Mouse (Mus musculus) heart, adult 2 months (tissue): ENCODE data around the gene Aldh3a2. TPM values are rescaled to one million over a fixed set of nuclear protein-coding genes. Genes with fewer than 3 reads are reported as not detected.

Experiments used
- DNase-seq, 2 experiments: peaks; one replicate each; pipeline ENCODE4 v3.0.0; 2021
- H3K27ac ChIP-seq: fragments of 200-600 bp; 2 replicates; pipeline ENCODE4 v1.8.1; 2022
- H3K27me3 ChIP-seq: fragments of 200-500 bp; 2 replicates; pipeline ENCODE4 v1.6.1; 2012; ENCODE audit warnings: mild to moderate bottlenecking, low read length, inconsistent platforms, mixed read lengths; ENCODE audit not compliant: control insufficient read depth, insufficient read depth
- H3K36me3 ChIP-seq: fragments of 200-500 bp; 2 replicates; pipeline ENCODE4 v1.6.1; 2012; ENCODE audit warnings: low read length, inconsistent platforms; ENCODE audit not compliant: control insufficient read depth, insufficient read depth
- H3K4me1 ChIP-seq: fragments of 200-500 bp; 2 replicates; pipeline ENCODE4 v1.6.1; 2011; ENCODE audit warnings: low read length; ENCODE audit not compliant: control insufficient read depth, insufficient read depth
- H3K4me3 ChIP-seq: fragments of 200-600 bp; 2 replicates; pipeline ENCODE4 v1.8.1; 2022
- H3K79me2 ChIP-seq: fragments of 200-500 bp; replicated peaks from 2 replicates; pipeline ENCODE4 v1.6.1; 2012; ENCODE audit warnings: mild to moderate bottlenecking, inconsistent platforms, low read length, moderate library complexity, mixed read lengths; ENCODE audit not compliant: control insufficient read depth, insufficient read depth
- H3K9ac ChIP-seq: fragments of 200-500 bp; 2 replicates; pipeline ENCODE4 v1.6.1; 2012; ENCODE audit warnings: low read depth, mild to moderate bottlenecking, control low read depth, inconsistent platforms, low read length, mixed read lengths
- CTCF ChIP-seq: fragments of 200-600 bp; IDR thresholded peaks from 2 replicates; pipeline ENCODE4 v1.8.1; 2022; ENCODE audit warnings: antibody characterized with exemption, mild to moderate bottlenecking, moderate library complexity
- EP300 ChIP-seq: fragments of 200-500 bp; IDR thresholded peaks from 2 replicates; pipeline ENCODE4 v1.6.1; 2011; ENCODE audit warnings: low read depth, low read length, control low read depth; ENCODE audit not compliant: insufficient read depth
- POLR2A ChIP-seq: fragments of 200-500 bp; IDR thresholded peaks from 2 replicates; pipeline ENCODE4 v1.6.1; 2011; ENCODE audit warnings: mild to moderate bottlenecking, low read depth, low read length, control low read depth; ENCODE audit not compliant: insufficient read depth
- WGBS: fragments of 180-500 bp; shearing (Covaris S2); methylation state at CpG from one replicate; pipeline ENCODE4 v1.1.7; 2018; 5-methylcytosine and 5-hydroxymethylcytosine counted together
- intact Hi-C: fragments of 180-260 bp; cut with DNase I; formaldehyde crosslinking; loops from one replicate; pipeline ENCODE4 v1.15.1; 2025
- polyA plus RNA-seq: library from polyadenylated mRNA; depleted of rRNA; stranded (reverse); fragments of >200 nt; gene quantifications from 2 replicates; pipeline ENCODE4 v1.2.3, GENCODE M21; 2012
- total RNA-seq, 2 experiments: library from RNA; stranded (reverse); gene quantifications; 2 replicates each; pipeline ENCODE4 v1.2.3; 2021

Aldh3a2 gene
- total and polyA plus RNA-seq, 3 experiments: 26.2 to 36.4 (median 33.8) TPM

DNA sequence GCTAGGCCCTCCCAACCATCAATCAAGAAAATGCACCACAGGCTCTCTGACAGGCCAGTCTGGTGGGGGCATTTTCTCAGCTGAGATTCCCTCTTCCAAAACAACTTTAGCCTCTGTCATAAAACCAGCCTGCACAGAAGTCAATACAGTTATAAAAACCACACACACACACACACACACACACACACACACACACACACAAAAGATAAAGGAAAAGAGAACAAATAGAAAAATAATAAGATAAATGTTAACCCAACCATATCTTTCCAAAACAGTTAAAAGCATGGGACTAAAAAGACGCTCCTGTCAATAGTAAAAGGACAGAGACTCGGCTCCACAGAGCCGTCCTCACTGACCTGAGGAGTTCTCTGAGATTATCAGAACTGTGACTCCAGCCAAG lies 9.2 kb upstream of the Aldh3a2 start:
- Histone ChIP-seq H3K27me3 (no peaks in the 10 kb centered on the region), H3K4me1 (no peaks in the 10 kb centered on the region), H3K9ac (no peak overlapping the region), H3K79me2 (no peaks in the 10 kb centered on the region), H3K27ac (no peak overlapping the region), H3K4me3 (no peak overlapping the region), H3K36me3 (no peaks in the 10 kb centered on the region)
- 58% methylated on average over 3 of the region's 3 CpGs for WGBS
- intact Hi-C loops: no loop called here
- DNase-seq: peak in 1 of 2 experiments; percentile 1
- TF ChIP-seq CTCF (no peak), EP300 (no peak), POLR2A (no peak)

- no peaks in the 10 kb centered on the region for H3K36me3 ChIP-seq
- no peak for DNase-seq
- intact Hi-C loops: no loop called here
- no peak overlapping the region for H3K9ac ChIP-seq
- no peak overlapping the region for H3K4me3 ChIP-seq
- H3K79me2 ChIP-seq: no peaks in the 10 kb centered on the region
- no peak overlapping the region for H3K27ac ChIP-seq
- WGBS: 71% methylated on average over 8 of the region's 8 CpGs
- TF ChIP-seq EP300 (no peak), CTCF (no peak), POLR2A (no peak)
- no peaks in the 10 kb centered on the region for H3K27me3 ChIP-seq
- no peaks in the 10 kb centered on the region for H3K4me1 ChIP-seq
Observed at GRCm38 (mm10) chr11:61275106-61275505, 7.8 kb upstream of the Aldh3a2 start.

DNA sequence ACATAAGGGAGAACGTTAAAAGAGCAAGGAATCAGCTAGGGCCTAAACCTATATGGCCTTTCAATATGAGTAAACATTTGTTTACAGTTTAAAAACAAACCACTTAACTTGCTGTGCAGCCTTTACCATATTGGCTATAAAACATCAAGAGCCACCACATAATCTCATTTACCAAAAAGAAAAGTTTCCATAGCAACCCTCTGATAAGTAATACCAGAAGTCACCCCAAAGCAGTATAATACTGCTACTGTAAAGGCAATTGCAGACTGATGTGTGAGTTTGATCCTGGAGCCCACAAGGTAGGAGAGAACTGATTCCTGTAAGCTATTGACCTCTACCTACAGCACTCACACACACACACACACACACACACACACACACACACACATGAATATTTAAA lies 7.2 kb upstream of the Aldh3a2 start:
- Histone ChIP-seq H3K4me1 (no peaks in the 10 kb centered on the region), H3K79me2 (no peaks in the 10 kb centered on the region), H3K27ac (no peak overlapping the region), H3K9ac (no peak overlapping the region), H3K36me3 (no peaks in the 10 kb centered on the region), H3K27me3 (no peaks in the 10 kb centered on the region), H3K4me3 (no peak overlapping the region)
- no peak for DNase-seq
- TF ChIP-seq EP300: no peak
- TF ChIP-seq POLR2A: no peak
- no peak for TF ChIP-seq CTCF
- intact Hi-C loops: no loop called here
- 62% methylated on average over 1 of the region's 1 CpGs for WGBS

- 90% methylated on average over 2 of the region's 2 CpGs for WGBS
- Histone ChIP-seq H3K4me1 (no peaks in the 10 kb centered on the region), H3K36me3 (no peaks in the 10 kb centered on the region), H3K9ac (no peak overlapping the region), H3K27ac (no peak overlapping the region), H3K4me3 (no peak overlapping the region), H3K79me2 (no peaks in the 10 kb centered on the region), H3K27me3 (no peaks in the 10 kb centered on the region)
- TF ChIP-seq EP300 (no peak), CTCF (no peak), POLR2A (no peak)
- intact Hi-C loops: no loop called here
- DNase-seq: peak in 1 of 2 experiments; percentile 3
Observed at GRCm38 (mm10) chr11:61273928-61274327, 6.7 kb upstream of the Aldh3a2 start.

DNA sequence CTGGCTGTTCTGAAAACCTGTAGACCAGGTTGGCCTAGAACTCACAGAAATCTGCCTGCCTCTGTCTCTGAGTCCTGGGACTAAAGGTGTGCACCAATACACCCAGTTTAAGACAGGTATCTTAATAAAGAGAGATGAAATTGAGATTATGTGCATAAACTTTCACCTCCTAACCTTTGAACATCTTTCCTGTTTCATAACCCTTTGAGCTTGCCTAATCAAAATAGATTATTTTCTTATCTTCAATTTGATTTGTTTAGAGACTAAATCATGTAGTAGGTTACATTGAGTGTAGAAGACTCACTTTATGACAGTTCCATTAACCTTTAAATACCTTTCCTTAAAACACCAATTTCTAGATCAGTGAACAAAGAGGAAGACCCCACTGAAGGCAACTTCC lies 4.3 kb upstream of the Aldh3a2 start:
- no peak for DNase-seq
- Histone ChIP-seq H3K27me3 (no peaks in the 10 kb centered on the region), H3K36me3 (no peaks in the 10 kb centered on the region), H3K79me2 (no peaks in the 10 kb centered on the region), H3K4me3 (no peak overlapping the region), H3K9ac (no peak overlapping the region), H3K4me1 (no peaks in the 10 kb centered on the region), H3K27ac (no peak overlapping the region)
- intact Hi-C loops: no loop called here
- TF ChIP-seq CTCF: no peak
- TF ChIP-seq POLR2A: no peak
- TF ChIP-seq EP300: no peak

- H3K4me3 ChIP-seq: no peak overlapping the region
- peak in 1 of 2 experiments; percentile 8 for DNase-seq
- WGBS: 77% methylated on average over 5 of the region's 5 CpGs
- no peaks in the 10 kb centered on the region for H3K27me3 ChIP-seq
- H3K4me1 ChIP-seq: no peaks in the 10 kb centered on the region
- no peak overlapping the region for H3K9ac ChIP-seq
- H3K79me2 ChIP-seq: no peaks in the 10 kb centered on the region
- TF ChIP-seq EP300 (no peak), POLR2A (no peak), CTCF (no peak)
- 0 out of 2 replicates have a peak, but pooled peaks cover 2% of the 10 kb centered on the region for H3K36me3 ChIP-seq
- H3K27ac ChIP-seq: no peak overlapping the region
- intact Hi-C loops: no loop called here
Observed at GRCm38 (mm10) chr11:61270406-61270805, 3.1 kb upstream of the Aldh3a2 start.
